ENCODE assay signal across 8 mouse cellular contexts in genomic region chr7:101320399-101321217, GRCm38 (mm10). TPM values are rescaled to one million over a fixed set of nuclear protein-coding genes. Genes with fewer than 3 reads are reported as not detected.
DNase-seq lines count a peak whose midpoint lies in the region; ATAC-seq and TF ChIP-seq lines count a peak whose summit lies in the region.

No protein-coding gene starts in this region.

- peaks cover 28% of the 10 kb centered on the region for H3K27me3 ChIP-seq in embryonic facial prominence, embryonic 12.5 days
- H3K27me3 ChIP-seq in hindbrain, postnatal 0 days (ENCODE audit: insufficient read depth, low read length) = no peaks in the 10 kb centered on the region
- no peaks in the 10 kb centered on the region for H3K27me3 ChIP-seq in liver, adult 2 months (ENCODE audit: control insufficient read depth, insufficient read depth, low read length)
- no peaks in the 10 kb centered on the region for H3K27me3 ChIP-seq in neural tube, embryonic 14.5 days (ENCODE audit: control insufficient read depth, insufficient read depth, low read length)

- DNase-seq in lung, adult 18-20 months = peak; percentile 35 to 48
- DNase-seq in lung, postnatal 25 days (ENCODE audit: low spot score) = no peak
- DNase-seq in R1 (ENCODE audit: low read depth, low spot score) = peak; percentile 27
- peak; percentile 68 for DNase-seq in hindbrain, postnatal 0 days (ENCODE audit: low spot score)
- DNase-seq in liver, adult 2 months (ENCODE audit: extremely low read depth, low read depth, low spot score) = peak; percentile 90
- no peak for DNase-seq in gastrocnemius, postnatal 36 days

- peak overlapping the region; percentile 74 for H3K4me3 ChIP-seq in embryonic facial prominence, embryonic 12.5 days
- peak overlapping the region; percentile 69 for H3K4me3 ChIP-seq in hindbrain, postnatal 0 days (ENCODE audit: low read length)
- H3K4me3 ChIP-seq in liver, adult 2 months (ENCODE audit: insufficient read depth, low read depth, low read length) = peak overlapping the region; percentile 73
- H3K4me3 ChIP-seq in neural tube, embryonic 14.5 days (ENCODE audit: low read depth, low read length) = peak overlapping the region; percentile 72

- intact Hi-C loops in gastrocnemius, postnatal 36 days (cut with DNase I) = no loop called here

- no peaks in the 10 kb centered on the region for H3K36me3 ChIP-seq in embryonic facial prominence, embryonic 12.5 days
- H3K36me3 ChIP-seq in hindbrain, postnatal 0 days (ENCODE audit: insufficient read depth, low read length) = no peaks in the 10 kb centered on the region
- peaks cover 13% of the 10 kb centered on the region for H3K36me3 ChIP-seq in liver, adult 2 months (ENCODE audit: control insufficient read depth, insufficient read depth, low read length)
- no peaks in the 10 kb centered on the region for H3K36me3 ChIP-seq in neural tube, embryonic 14.5 days (ENCODE audit: control insufficient read depth, insufficient read depth, low read length)

- H3K4me2 ChIP-seq in embryonic facial prominence, embryonic 12.5 days (replicated peaks) = peak overlapping the region; percentile 84
- H3K4me2 ChIP-seq in hindbrain, postnatal 0 days (ENCODE audit: low read depth, low read length) = peak overlapping the region; percentile 94
- peak overlapping the region; percentile 100 for H3K4me2 ChIP-seq in neural tube, embryonic 14.5 days (ENCODE audit: low read depth, low read length)

- 6% methylated on average over 23 of the region's 37 CpGs for WGBS in embryonic facial prominence, embryonic 12.5 days
- 5% methylated on average over 28 of the region's 37 CpGs for WGBS in hindbrain, postnatal 0 days
- 3% methylated on average over 32 of the region's 37 CpGs for WGBS in liver, adult 2 months
- 5% methylated on average over 30 of the region's 37 CpGs for WGBS in neural tube, embryonic 14.5 days

- ATAC-seq in embryonic facial prominence, embryonic 12.5 days (ENCODE audit: insufficient number of reproducible peaks, insufficient read depth, low FRiP score, low TSS enrichment) = peak; percentile 52; the same call in 1 of the 2 replicates
- ATAC-seq in hindbrain, postnatal 0 days = peak; percentile 65
- ATAC-seq in neural tube, embryonic 14.5 days (ENCODE audit: low read depth) = peak; percentile 87

- H3K79me2 ChIP-seq in liver, adult 2 months (ENCODE audit: control insufficient read depth, insufficient read depth, low read length) = peaks cover 13% of the 10 kb centered on the region; the same call in 1 of the 2 replicates

- peaks cover 11% of the 10 kb centered on the region; the same call in 1 of the 2 replicates for H3K4me1 ChIP-seq in embryonic facial prominence, embryonic 12.5 days
- peaks cover 13% of the 10 kb centered on the region for H3K4me1 ChIP-seq in hindbrain, postnatal 0 days (ENCODE audit: insufficient read depth, low read length)
- H3K4me1 ChIP-seq in liver, adult 2 months (ENCODE audit: control insufficient read depth, insufficient read depth, low read length) = peaks cover 14% of the 10 kb centered on the region
- H3K4me1 ChIP-seq in neural tube, embryonic 14.5 days (ENCODE audit: control insufficient read depth, insufficient read depth, low read length) = no peaks in the 10 kb centered on the region

- peak; percentile 67; the same call in 1 of the 2 replicates for TF ChIP-seq POLR2A in liver, adult 2 months (IDR thresholded peaks at IDR 0.05; ENCODE audit: extremely low read depth, insufficient read depth, low read length)

- TF ChIP-seq CTCF in hindbrain, postnatal 0 days (IDR thresholded peaks at IDR 0.05; ENCODE audit: low read depth) = no peak
- TF ChIP-seq CTCF in liver, adult 2 months (IDR thresholded peaks at IDR 0.05; ENCODE audit: low read depth, low read length) = no peak

- H3K9ac ChIP-seq in embryonic facial prominence, embryonic 12.5 days = peak overlapping the region; percentile 77
- H3K9ac ChIP-seq in hindbrain, postnatal 0 days (replicated peaks; ENCODE audit: low read length) = peak overlapping the region; percentile 75
- H3K9ac ChIP-seq in liver, adult 2 months (ENCODE audit: low read depth, low read length) = peak overlapping the region; percentile 96
- H3K9ac ChIP-seq in neural tube, embryonic 14.5 days (replicated peaks; ENCODE audit: low read depth, low read length) = peak overlapping the region; percentile 72

- no peaks in the 10 kb centered on the region for H3K9me3 ChIP-seq in embryonic facial prominence, embryonic 12.5 days
- no peaks in the 10 kb centered on the region for H3K9me3 ChIP-seq in hindbrain, postnatal 0 days (ENCODE audit: low read length)
- H3K9me3 ChIP-seq in neural tube, embryonic 14.5 days (ENCODE audit: control insufficient read depth, low read length) = no peaks in the 10 kb centered on the region

- H3K27ac ChIP-seq in embryonic facial prominence, embryonic 12.5 days = 0 out of 2 replicates have a peak overlapping the region, but pooled peaks have one; percentile 37
- H3K27ac ChIP-seq in hindbrain, postnatal 0 days = 0 out of 2 replicates have a peak overlapping the region, but pooled peaks have one; percentile 5
- peak overlapping the region; percentile 100 for H3K27ac ChIP-seq in liver, adult 2 months (replicated peaks; ENCODE audit: insufficient read depth, low read depth, low read length)
- no peak overlapping the region for H3K27ac ChIP-seq in neural tube, embryonic 14.5 days (ENCODE audit: low read depth, low read length)

RNA-seq across cellular contexts. Expression of gene Stard10, which starts 3.7 kb away (rescaled TPM):
- polyA plus RNA-seq in embryonic facial prominence, embryonic 12.5 days (2016; fragmentation: Nextera tagmentation; extraction: Ambion mirVana) = 19.4 and 20.6 TPM in 2 replicates
- total RNA-seq in hindbrain, postnatal 0 days (2014; rRNA removed) = 39.3 and 53.4 TPM in 2 replicates
- polyA plus RNA-seq in hindbrain, postnatal 0 days (2015; fragmentation: Nextera tagmentation; extraction: Ambion mirVana) = 17.2 and 20.1 TPM in 2 replicates
- 779 and 846 TPM in 2 replicates for total RNA-seq in liver, adult 2 months (2014; rRNA removed)
- polyA plus RNA-seq in liver, adult 2 months (2012; rRNA removed) = 1,131 and 1,407 TPM in 2 replicates
- polyA plus RNA-seq in neural tube, embryonic 14.5 days (2014; fragmentation: Nextera tagmentation; extraction: Ambion mirVana) = 12.6 and 17.4 TPM in 2 replicates
- 10 to 100 TPM; 39.2 to 44.1 TPM for total RNA-seq in gastrocnemius, postnatal 36 days (2021)

RNA-seq across cellular contexts. Expression of gene Atg16l2, which starts 18.6 kb away (rescaled TPM):
- 16.9 and 18.1 TPM in 2 replicates for polyA plus RNA-seq in embryonic facial prominence, embryonic 12.5 days (2016; fragmentation: Nextera tagmentation; extraction: Ambion mirVana)
- 16.9 and 49.3 TPM in 2 replicates for total RNA-seq in hindbrain, postnatal 0 days (2014; rRNA removed)
- 18.8 and 20.6 TPM in 2 replicates for polyA plus RNA-seq in hindbrain, postnatal 0 days (2015; fragmentation: Nextera tagmentation; extraction: Ambion mirVana)
- 8.7 and 9.1 TPM in 2 replicates for total RNA-seq in liver, adult 2 months (2014; rRNA removed)
- polyA plus RNA-seq in liver, adult 2 months (2012; rRNA removed) = 8.2 and 13.8 TPM in 2 replicates
- polyA plus RNA-seq in neural tube, embryonic 14.5 days (2014; fragmentation: Nextera tagmentation; extraction: Ambion mirVana) = 17.2 and 28.8 TPM in 2 replicates
- total RNA-seq in gastrocnemius, postnatal 36 days (2021) = 1 to 10 TPM; 6.0 to 6.4 TPM

RNA-seq across cellular contexts. Expression of gene Arap1, which starts 27.3 kb away (rescaled TPM):
- polyA plus RNA-seq in embryonic facial prominence, embryonic 12.5 days (2016; fragmentation: Nextera tagmentation; extraction: Ambion mirVana) = 23.9 and 29.7 TPM in 2 replicates
- 19.2 and 44.0 TPM in 2 replicates for total RNA-seq in hindbrain, postnatal 0 days (2014; rRNA removed)
- 9.2 and 10.5 TPM in 2 replicates for polyA plus RNA-seq in hindbrain, postnatal 0 days (2015; fragmentation: Nextera tagmentation; extraction: Ambion mirVana)
- 43.8 and 51.0 TPM in 2 replicates for total RNA-seq in liver, adult 2 months (2014; rRNA removed)
- polyA plus RNA-seq in liver, adult 2 months (2012; rRNA removed) = 88.2 and 89.2 TPM in 2 replicates
- 4.0 and 11.1 TPM in 2 replicates for polyA plus RNA-seq in neural tube, embryonic 14.5 days (2014; fragmentation: Nextera tagmentation; extraction: Ambion mirVana)
- 10 to 100 TPM; 15.6 to 25.5 TPM for total RNA-seq in gastrocnemius, postnatal 36 days (2021)

Comparison
In these comparisons a context has a peak if more than half of its experiments do, and no peak if none do; other contexts are left out.
1. DNase-seq: peak in lung, adult 18-20 months (2 of 2), R1 (single experiment), hindbrain, postnatal 0 days (single experiment) and liver, adult 2 months (single experiment); none in lung, postnatal 25 days (single experiment) and gastrocnemius, postnatal 36 days (0 of 2).
2. RNA of gene Stard10, which starts 3.7 kb away (polyA plus RNA-seq): 1,131 to 1,407 TPM in liver, adult 2 months; 19.4 to 20.6 TPM in embryonic facial prominence, embryonic 12.5 days, 12.6 to 17.4 TPM in neural tube, embryonic 14.5 days and 17.2 to 20.1 TPM in hindbrain, postnatal 0 days; every median in the first group is over 10 times any median in the second.
3. Peak in every context shown above with its lines, with median percentiles within 50 percentile points of each other: ATAC-seq, H3K4me2 ChIP-seq, H3K4me3 ChIP-seq and H3K9ac ChIP-seq.